Mouse (Mus musculus) spleen, adult 2 months (tissue): Measurements from ENCODE around the gene Psmd9. TPM values are rescaled to one million over a fixed set of nuclear protein-coding genes. Genes with fewer than 3 reads are reported as not detected.

Experiments
- DNase-seq, 2 experiments: peaks; one replicate each; pipeline versions ENCODE4 v3.0.0 to v3.0.0-alpha.2; 2012 to 2021; ENCODE audit warnings: low spot score in 2 of 2, low read depth in 1 of 2
- H3K27ac ChIP-seq: fragments of 200-500 bp; 2 replicates; pipeline ENCODE4 v1.5.1; 2012; ENCODE audit warnings: low read length, inconsistent platforms; ENCODE audit not compliant: insufficient read depth
- H3K27me3 ChIP-seq: fragments of 200-500 bp; 2 replicates; pipeline ENCODE4 v1.6.1; 2012; ENCODE audit warnings: mild to moderate bottlenecking, moderate library complexity, low read length, inconsistent platforms; ENCODE audit not compliant: control insufficient read depth, insufficient read depth
- H3K36me3 ChIP-seq: fragments of 200-500 bp; 2 replicates; pipeline ENCODE4 v1.6.1; 2012; ENCODE audit warnings: mild to moderate bottlenecking, low read length, inconsistent platforms; ENCODE audit not compliant: control insufficient read depth, insufficient read depth
- H3K4me1 ChIP-seq: fragments of 200-500 bp; 2 replicates; pipeline ENCODE4 v1.6.1; 2011; ENCODE audit warnings: inconsistent platforms; ENCODE audit not compliant: control insufficient read depth, insufficient read depth, insufficient read length
- H3K4me3 ChIP-seq: fragments of 200-500 bp; 2 replicates; pipeline ENCODE4 v1.5.1; 2011; ENCODE audit warnings: mild to moderate bottlenecking, inconsistent platforms; ENCODE audit not compliant: insufficient read depth, insufficient read length; ENCODE audit errors: extremely low read depth
- CTCF ChIP-seq: fragments of 200-500 bp; IDR thresholded peaks from 2 replicates; pipeline ENCODE4 v1.5.1; 2011; ENCODE audit warnings: mild to moderate bottlenecking, inconsistent platforms; ENCODE audit not compliant: insufficient read depth, insufficient read length, insufficient replicate concordance; ENCODE audit errors: extremely low read depth
- POLR2A ChIP-seq: fragments of 200-500 bp; IDR thresholded peaks from 2 replicates; pipeline ENCODE4 v1.6.1; 2011; ENCODE audit warnings: low read depth, low read length, inconsistent platforms
- WGBS: fragments of 180-500 bp; shearing (Covaris S2); methylation state at CpG from one replicate; pipeline ENCODE4 v1.1.7; 2018; 5-methylcytosine and 5-hydroxymethylcytosine counted together
- polyA plus RNA-seq: library from polyadenylated mRNA; depleted of rRNA; stranded (reverse); fragments of >200 nt; gene quantifications from 2 replicates; pipeline ENCODE4 v1.2.3, GENCODE M21; 2012

Gene Psmd9
- polyA plus RNA-seq, 1 experiment, result 13.3 TPM

DNA sequence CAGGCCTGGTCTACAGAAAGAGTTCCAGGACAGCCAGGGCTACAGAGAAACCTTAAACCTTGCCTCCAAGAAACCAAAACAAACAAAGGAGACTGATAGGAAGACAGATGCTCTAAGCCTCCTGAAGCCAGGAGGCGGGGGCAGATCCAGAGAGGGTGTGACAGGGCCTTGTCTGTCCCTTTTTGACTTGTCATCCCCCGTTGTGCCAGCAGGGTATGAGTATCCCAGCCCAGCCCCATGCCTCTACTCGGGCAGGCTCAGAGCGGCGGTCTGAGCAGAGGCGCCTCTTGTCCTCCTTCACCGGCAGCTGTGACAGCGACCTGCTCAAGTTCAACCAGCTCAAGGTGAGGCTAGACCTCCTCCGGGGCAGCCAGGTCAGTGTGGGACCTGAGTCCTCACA is 6.3 kb upstream of the Psmd9 start:
- H3K27ac ChIP-seq, result no peak overlapping the region
- peaks cover 73% of the 10 kb centered on the region for H3K36me3 ChIP-seq
- TF ChIP-seq CTCF, result no peak
- no peak for TF ChIP-seq POLR2A
- no peaks in the 10 kb centered on the region for H3K4me1 ChIP-seq
- H3K4me3 ChIP-seq, result no peak overlapping the region
- no peaks in the 10 kb centered on the region for H3K27me3 ChIP-seq
- DNase-seq, result peak in 1 of 2 experiments; percentile 2
- 89% methylated on average over 9 of the region's 9 CpGs for WGBS

DNA sequence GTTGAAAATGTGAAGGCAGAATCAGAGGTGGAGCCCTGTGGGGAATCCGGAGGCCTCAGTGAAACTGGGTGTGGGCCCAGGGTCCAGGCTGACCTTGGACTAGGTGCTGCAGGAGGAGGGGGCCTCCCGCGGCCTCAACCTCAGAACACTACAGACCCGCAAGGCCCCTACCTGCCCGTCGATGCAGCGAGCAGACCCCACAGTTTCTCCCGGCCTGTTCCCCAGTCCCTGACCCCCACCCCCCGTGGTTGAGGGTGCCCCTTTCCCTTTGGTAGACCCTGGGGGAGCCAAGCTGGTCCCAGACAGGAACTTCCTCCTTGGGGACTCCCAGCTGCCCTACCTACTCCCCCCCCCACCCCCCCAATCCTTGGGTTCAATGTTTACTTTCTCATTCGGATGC is 2.8 kb upstream of the Psmd9 start:
- Histone ChIP-seq H3K36me3 (peaks cover 43% of the 10 kb centered on the region), H3K4me1 (no peaks in the 10 kb centered on the region), H3K4me3 (no peak overlapping the region), H3K27ac (no peak overlapping the region), H3K27me3 (no peaks in the 10 kb centered on the region)
- DNase-seq, result no peak
- TF ChIP-seq POLR2A (no peak), CTCF (no peak)
- WGBS, result 83% methylated on average over 10 of the region's 10 CpGs

DNA sequence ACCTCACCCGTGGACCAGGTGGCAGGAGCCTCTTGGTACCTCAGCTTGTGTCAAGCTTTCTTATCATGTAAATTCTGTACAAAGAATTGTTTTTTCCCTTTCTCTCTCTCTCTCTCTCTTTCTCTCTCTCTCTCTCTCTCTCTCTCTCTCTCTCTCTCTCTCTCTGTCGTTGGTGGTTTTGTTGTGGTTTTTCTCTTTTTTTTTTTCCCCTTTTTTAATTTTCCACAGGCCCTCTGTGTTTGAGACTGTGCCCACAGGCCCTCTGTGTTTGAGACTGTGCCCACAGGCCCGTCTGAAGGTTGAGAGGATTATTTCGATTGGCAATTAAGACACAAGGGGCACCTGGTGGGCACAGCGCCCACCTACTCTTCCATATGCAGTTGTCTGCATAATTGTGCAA is 1.6 kb upstream of the Psmd9 start:
- Histone ChIP-seq H3K27me3 (no peaks in the 10 kb centered on the region), H3K36me3 (peaks cover 34% of the 10 kb centered on the region), H3K27ac (no peak overlapping the region), H3K4me3 (no peak overlapping the region), H3K4me1 (no peaks in the 10 kb centered on the region)
- TF ChIP-seq POLR2A (no peak), CTCF (no peak)
- no peak for DNase-seq
- WGBS, result 25% methylated on average over 5 of the region's 5 CpGs

GRCm38 (mm10) chr5:123170365-123170764 is 1.2 kb downstream of the Psmd9 start:
- TF ChIP-seq CTCF, result no peak
- TF ChIP-seq POLR2A, result no peak
- no peak for DNase-seq
- no peak overlapping the region for H3K4me3 ChIP-seq
- H3K27me3 ChIP-seq, result no peaks in the 10 kb centered on the region
- 90% methylated on average over 9 of the region's 9 CpGs for WGBS
- H3K4me1 ChIP-seq, result no peaks in the 10 kb centered on the region
- H3K27ac ChIP-seq, result no peak overlapping the region
- H3K36me3 ChIP-seq, result peaks cover 15% of the 10 kb centered on the region

DNA sequence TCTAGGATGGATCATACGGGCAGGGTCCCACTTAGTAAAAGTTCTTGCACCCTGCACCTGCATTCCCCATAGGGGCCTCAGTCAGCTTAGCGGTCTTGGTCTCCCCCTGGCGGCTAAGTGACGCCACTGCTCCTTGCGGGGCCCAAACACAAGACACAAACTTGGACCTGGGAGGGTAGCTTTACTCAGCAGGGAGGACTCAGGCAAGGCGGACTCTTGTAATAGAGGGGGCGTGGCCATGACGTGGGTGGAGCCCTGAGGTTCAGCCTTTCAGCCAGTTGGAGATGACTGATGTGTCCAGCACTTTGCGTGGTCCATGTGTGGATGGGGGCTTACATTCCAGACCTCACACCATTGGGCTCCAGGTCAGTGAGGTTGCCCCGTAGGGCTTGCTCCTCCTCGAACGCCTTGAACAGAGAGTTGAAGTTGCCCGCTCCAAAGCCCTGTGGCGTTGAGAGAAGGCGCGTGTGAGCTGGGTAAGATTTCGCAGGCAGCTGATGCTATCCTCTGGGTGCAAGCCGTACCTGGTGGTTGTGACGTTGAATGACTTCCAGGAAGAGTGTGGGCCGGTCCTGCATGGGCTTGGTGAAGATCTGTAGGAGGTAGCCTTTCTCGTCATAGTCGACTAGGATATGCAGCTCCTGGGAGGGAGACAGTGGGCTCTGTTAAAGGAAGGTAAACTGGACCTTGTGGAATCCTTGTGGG is 2.6 kb downstream of the Psmd9 start:
- TF ChIP-seq POLR2A, result no peak
- TF ChIP-seq CTCF, result peak; percentile 99
- DNase-seq, result peak; percentile 48 to 76

GRCm38 (mm10) chr5:123178792-123179191 is 9.6 kb downstream of the Psmd9 start:
- no peaks in the 10 kb centered on the region for H3K27me3 ChIP-seq
- no peak for DNase-seq
- WGBS, result 72% methylated on average over 5 of the region's 5 CpGs

More for the DNA sequence above, 2.6 kb downstream of the Psmd9 start:
- Histone ChIP-seq H3K4me1 (no peaks in the 10 kb centered on the region), H3K36me3 (peaks cover 2% of the 10 kb centered on the region), H3K27ac (no peak overlapping the region), H3K4me3 (no peak overlapping the region), H3K27me3 (no peaks in the 10 kb centered on the region)
- WGBS, result 29% methylated on average over 22 of the region's 22 CpGs

DNA sequence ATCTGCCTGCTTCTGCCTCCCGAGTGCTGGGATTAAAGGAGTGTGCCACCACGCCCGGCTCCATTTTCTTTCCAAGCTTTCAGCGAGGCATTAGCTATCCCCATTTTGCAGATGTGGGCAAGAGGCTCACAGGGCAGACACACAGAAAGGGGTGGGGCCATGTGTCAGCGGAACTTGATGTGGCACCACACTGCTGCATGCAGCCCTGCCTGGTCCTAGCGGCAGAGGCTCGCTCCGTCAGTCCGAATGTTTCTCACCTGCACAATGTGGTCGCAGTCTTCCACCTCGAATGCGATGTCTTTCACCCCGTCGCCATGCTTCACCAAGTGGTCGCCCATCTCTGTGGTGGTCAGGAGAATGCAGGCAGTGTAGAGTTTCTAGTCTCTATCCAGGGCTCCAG is 11.2 kb downstream of the Psmd9 start:
- TF ChIP-seq CTCF (no peak), POLR2A (no peak)
- no peak overlapping the region for H3K27ac ChIP-seq
- WGBS, result 92% methylated on average over 15 of the region's 15 CpGs
- H3K27me3 ChIP-seq, result no peaks in the 10 kb centered on the region
- no peak overlapping the region for H3K4me3 ChIP-seq
- H3K4me1 ChIP-seq, result no peaks in the 10 kb centered on the region
- H3K36me3 ChIP-seq, result no peaks in the 10 kb centered on the region
- DNase-seq, result no peak

More at GRCm38 (mm10) chr5:123178792-123179191, 9.6 kb downstream of the Psmd9 start:
- Histone ChIP-seq H3K4me3 (no peak overlapping the region), H3K27ac (no peak overlapping the region), H3K36me3 (no peaks in the 10 kb centered on the region), H3K4me1 (no peaks in the 10 kb centered on the region)
- no peak for TF ChIP-seq POLR2A
- no peak for TF ChIP-seq CTCF
